Mouse (Mus musculus): Measurements from ENCODE around the gene Alkbh1.

DNA sequence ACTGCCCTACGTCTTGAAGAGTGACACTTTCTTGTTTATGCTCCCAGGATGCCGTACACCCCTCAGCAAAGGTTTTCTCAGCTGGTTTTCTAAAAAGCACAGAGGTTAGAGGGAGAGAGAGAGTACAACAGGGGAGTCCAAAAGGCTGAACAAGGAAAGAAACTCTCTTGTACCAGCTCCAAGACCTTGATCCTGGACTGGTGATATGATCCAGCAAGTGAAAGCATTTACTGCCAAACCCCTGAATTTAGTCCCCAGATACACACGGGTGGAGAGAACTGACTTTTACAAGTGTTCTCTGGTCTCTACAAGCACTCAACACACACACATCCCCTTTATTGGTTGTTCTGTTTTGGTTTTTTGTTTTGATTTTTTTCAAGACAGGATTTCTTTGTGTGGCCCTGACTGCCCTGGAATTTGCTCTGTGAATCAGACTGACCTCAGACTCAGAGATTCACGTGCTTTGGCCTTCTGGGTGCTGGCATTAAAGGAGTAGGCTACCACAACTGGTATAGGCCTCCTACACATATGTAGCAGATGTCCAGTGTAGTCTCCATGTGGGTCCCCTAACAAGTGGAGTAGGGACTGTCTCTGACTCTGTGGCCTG is 45.9 kb downstream of the Alkbh1 start:
- TF ChIP-seq CTCF (IDR thresholded peaks at IDR 0.05; ENCODE audit: control insufficient read depth, insufficient read depth, insufficient read length) (no peak), CEBPB (IDR thresholded peaks at IDR 0.05; ENCODE audit: low read depth) (no peak), MYOG (IDR thresholded peaks at IDR 0.05; ENCODE audit: control insufficient read depth, extremely low read depth, insufficient read length) (no peak)

Measured in C2C12 (cell line).